Mouse (Mus musculus) neural tube, embryonic 12.5 days (tissue): ENCODE measurements at regions not wholly inside any gene's neighbourhood (a gene's known extent, or its start where the extent isn't known, plus 50 kb on each side); places are given as distances from the start of the nearest gene placed in this dataset.

Experiments
- ATAC-seq: fragments of 200-750 bp; cut with Nextera tagmentation; 2 replicates; pipeline ENCODE4 v1.8.0; 2017; ENCODE audit warnings: low read depth, mild to moderate bottlenecking, moderate TSS enrichment, moderate library complexity; ENCODE audit not compliant: low FRiP score
- H3K27ac ChIP-seq: fragments of 300-500 bp; sonication (generic); 2 replicates; pipeline ENCODE4 v1.5.1; 2016
- H3K27me3 ChIP-seq: fragments of 300-500 bp; sonication (generic); replicated peaks from 2 replicates; pipeline ENCODE4 v1.6.1; 2016; ENCODE audit warnings: mild to moderate bottlenecking
- H3K36me3 ChIP-seq: fragments of 300-500 bp; sonication (generic); 2 replicates; pipeline ENCODE4 v1.6.1; 2016; ENCODE audit warnings: mild to moderate bottlenecking
- H3K4me1 ChIP-seq: fragments of 300-500 bp; sonication (generic); 2 replicates; pipeline ENCODE4 v1.6.1; 2016
- H3K4me2 ChIP-seq: fragments of 300-500 bp; sonication (generic); replicated peaks from 2 replicates; pipeline ENCODE4 v1.6.1; 2016; ENCODE audit warnings: mild to moderate bottlenecking
- H3K4me3 ChIP-seq: fragments of 300-500 bp; sonication (generic); 2 replicates; pipeline ENCODE4 v1.5.1; 2016
- H3K9ac ChIP-seq: fragments of 300-500 bp; sonication (generic); 2 replicates; pipeline ENCODE4 v1.6.1; 2016; ENCODE audit warnings: mild to moderate bottlenecking
- H3K9me3 ChIP-seq: fragments of 300-500 bp; sonication (generic); 2 replicates; pipeline ENCODE4 v1.6.1; 2016; ENCODE audit warnings: mild to moderate bottlenecking
- WGBS: fragments of 180-500 bp; shearing (Covaris S2); methylation state at CpG from one replicate; pipeline ENCODE4 v1.1.7; 2016; 5-methylcytosine and 5-hydroxymethylcytosine counted together

GRCm38 (mm10) chr12:107708812-107709211 is 220.4 kb downstream of the 3110018I06Rik start:
- Histone ChIP-seq H3K36me3 (no peaks in the 10 kb centered on the region), H3K4me1 (0 out of 2 replicates have a peak, but pooled peaks cover 6% of the 10 kb centered on the region), H3K27ac (no peak overlapping the region), H3K27me3 (no peaks in the 10 kb centered on the region), H3K4me3 (no peak overlapping the region), H3K9ac (no peak overlapping the region), H3K4me2 (no peak overlapping the region), H3K9me3 (peaks cover 8% of the 10 kb centered on the region; the same call in 1 of the 2 replicates)
- no peak for ATAC-seq
- 88% methylated on average over 6 of the region's 6 CpGs for WGBS

- Histone ChIP-seq H3K4me1 (0 out of 2 replicates have a peak, but pooled peaks cover 6% of the 10 kb centered on the region), H3K4me3 (no peak overlapping the region), H3K9me3 (peaks cover 8% of the 10 kb centered on the region; the same call in 1 of the 2 replicates), H3K9ac (no peak overlapping the region), H3K4me2 (no peak overlapping the region), H3K27ac (no peak overlapping the region), H3K27me3 (no peaks in the 10 kb centered on the region), H3K36me3 (no peaks in the 10 kb centered on the region)
- ATAC-seq, result no peak
- 62% methylated on average over 7 of the region's 7 CpGs for WGBS
These were observed 222.6 kb downstream of the 3110018I06Rik start for GRCm38 (mm10) chr12:107711017-107711416.

- H3K27ac ChIP-seq, result no peak overlapping the region
- 0 out of 2 replicates have a peak, but pooled peaks cover 6% of the 10 kb centered on the region for H3K4me1 ChIP-seq
- peaks cover 8% of the 10 kb centered on the region; the same call in 1 of the 2 replicates for H3K9me3 ChIP-seq
- no peaks in the 10 kb centered on the region for H3K27me3 ChIP-seq
- H3K4me2 ChIP-seq, result no peak overlapping the region
- WGBS, result 49% methylated on average over 3 of the region's 3 CpGs
- H3K36me3 ChIP-seq, result no peaks in the 10 kb centered on the region
- ATAC-seq, result no peak
- no peak overlapping the region for H3K9ac ChIP-seq
- H3K4me3 ChIP-seq, result no peak overlapping the region
These were observed 223.2 kb downstream of the 3110018I06Rik start for GRCm38 (mm10) chr12:107711675-107712074.

- H3K4me1 ChIP-seq, result 0 out of 2 replicates have a peak, but pooled peaks cover 6% of the 10 kb centered on the region
- no peak overlapping the region for H3K9ac ChIP-seq
- no peak overlapping the region for H3K4me2 ChIP-seq
- H3K9me3 ChIP-seq, result no peaks in the 10 kb centered on the region
- H3K27ac ChIP-seq, result no peak overlapping the region
- WGBS, result 56% methylated on average over 14 of the region's 14 CpGs
- H3K27me3 ChIP-seq, result no peaks in the 10 kb centered on the region
- no peaks in the 10 kb centered on the region for H3K36me3 ChIP-seq
- H3K4me3 ChIP-seq, result no peak overlapping the region
- ATAC-seq, result no peak
These were observed 224.8 kb downstream of the 3110018I06Rik start for GRCm38 (mm10) chr12:107713191-107713590.

DNA sequence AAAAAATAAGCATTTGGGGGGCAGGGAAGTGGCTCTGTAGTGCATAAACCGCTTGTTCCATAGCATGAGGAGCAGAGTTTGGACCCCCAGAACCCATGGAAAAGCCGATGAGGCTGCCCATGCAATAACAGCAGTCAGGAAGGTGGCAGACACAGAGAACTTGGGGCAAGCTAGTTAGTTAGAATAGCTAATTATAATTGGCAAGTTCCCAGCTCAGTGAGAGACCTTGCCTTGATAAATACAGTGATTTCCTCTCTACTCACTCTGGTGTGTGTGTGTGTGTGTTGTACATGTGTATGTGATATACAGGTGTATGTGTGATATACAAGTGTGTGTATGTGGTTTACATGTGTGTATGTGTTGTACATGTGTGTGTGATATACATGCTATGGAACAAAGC is 226.4 kb downstream of the 3110018I06Rik start:
- no peaks in the 10 kb centered on the region for H3K27me3 ChIP-seq
- WGBS, result 86% methylated on average over 2 of the region's 2 CpGs
- no peak overlapping the region for H3K4me3 ChIP-seq
- no peaks in the 10 kb centered on the region for H3K36me3 ChIP-seq
- H3K4me1 ChIP-seq, result 0 out of 2 replicates have a peak, but pooled peaks cover 6% of the 10 kb centered on the region
- H3K4me2 ChIP-seq, result no peak overlapping the region
- H3K9ac ChIP-seq, result no peak overlapping the region
- H3K27ac ChIP-seq, result no peak overlapping the region
- no peaks in the 10 kb centered on the region for H3K9me3 ChIP-seq
- no peak for ATAC-seq

DNA sequence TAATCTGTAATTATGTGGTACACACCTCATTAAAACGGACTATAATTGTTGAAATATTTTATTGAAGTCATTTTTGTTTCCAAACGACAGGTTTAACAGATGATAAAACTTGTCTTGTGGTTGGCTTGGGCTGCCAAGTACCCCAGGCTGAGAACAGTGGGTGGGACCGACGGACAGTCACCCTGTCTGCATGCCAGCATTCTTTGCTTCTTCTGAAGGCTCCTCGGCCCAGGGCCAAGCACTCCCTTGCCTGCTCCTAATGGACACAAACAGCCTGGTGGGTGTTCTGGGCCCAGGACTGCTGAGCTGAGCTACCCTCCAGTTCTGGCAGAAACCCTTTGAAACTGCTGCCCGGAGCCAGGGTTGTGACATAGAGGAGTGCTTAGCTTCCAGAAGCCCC is 227.4 kb downstream of the 3110018I06Rik start:
- H3K4me1 ChIP-seq, result 0 out of 2 replicates have a peak, but pooled peaks cover 6% of the 10 kb centered on the region
- H3K9ac ChIP-seq, result no peak overlapping the region
- no peaks in the 10 kb centered on the region for H3K9me3 ChIP-seq
- H3K4me2 ChIP-seq, result no peak overlapping the region
- no peak for ATAC-seq
- WGBS, result 79% methylated on average over 6 of the region's 6 CpGs
- no peaks in the 10 kb centered on the region for H3K36me3 ChIP-seq
- no peak overlapping the region for H3K27ac ChIP-seq
- no peak overlapping the region for H3K4me3 ChIP-seq
- H3K27me3 ChIP-seq, result no peaks in the 10 kb centered on the region

DNA sequence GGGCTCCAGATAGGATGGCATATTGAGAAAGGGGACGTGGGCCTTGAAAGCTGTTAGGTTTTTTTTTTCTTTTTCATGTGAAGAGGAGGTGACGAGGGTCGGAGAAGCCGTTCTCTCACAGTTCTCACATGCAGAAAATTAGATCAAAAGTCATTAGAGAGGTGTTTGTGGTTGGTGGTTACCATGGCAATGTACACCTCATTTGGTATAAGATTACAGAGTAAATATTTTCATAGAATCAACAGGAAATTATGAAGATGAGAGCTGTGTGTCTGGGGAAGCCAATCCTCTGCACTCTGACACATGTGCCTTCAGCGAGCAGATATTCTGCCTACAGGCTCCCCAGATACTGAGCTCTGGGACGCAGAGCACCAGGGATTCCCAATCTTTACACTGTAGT is 232.5 kb downstream of the 3110018I06Rik start:
- Histone ChIP-seq H3K4me2 (no peak overlapping the region), H3K36me3 (no peaks in the 10 kb centered on the region), H3K9me3 (no peaks in the 10 kb centered on the region), H3K4me3 (no peak overlapping the region), H3K9ac (no peak overlapping the region), H3K4me1 (peaks cover 10% of the 10 kb centered on the region; the same call in 1 of the 2 replicates), H3K27me3 (no peaks in the 10 kb centered on the region), H3K27ac (no peak overlapping the region)
- ATAC-seq, result no peak
- WGBS, result 89% methylated on average over 6 of the region's 6 CpGs

DNA sequence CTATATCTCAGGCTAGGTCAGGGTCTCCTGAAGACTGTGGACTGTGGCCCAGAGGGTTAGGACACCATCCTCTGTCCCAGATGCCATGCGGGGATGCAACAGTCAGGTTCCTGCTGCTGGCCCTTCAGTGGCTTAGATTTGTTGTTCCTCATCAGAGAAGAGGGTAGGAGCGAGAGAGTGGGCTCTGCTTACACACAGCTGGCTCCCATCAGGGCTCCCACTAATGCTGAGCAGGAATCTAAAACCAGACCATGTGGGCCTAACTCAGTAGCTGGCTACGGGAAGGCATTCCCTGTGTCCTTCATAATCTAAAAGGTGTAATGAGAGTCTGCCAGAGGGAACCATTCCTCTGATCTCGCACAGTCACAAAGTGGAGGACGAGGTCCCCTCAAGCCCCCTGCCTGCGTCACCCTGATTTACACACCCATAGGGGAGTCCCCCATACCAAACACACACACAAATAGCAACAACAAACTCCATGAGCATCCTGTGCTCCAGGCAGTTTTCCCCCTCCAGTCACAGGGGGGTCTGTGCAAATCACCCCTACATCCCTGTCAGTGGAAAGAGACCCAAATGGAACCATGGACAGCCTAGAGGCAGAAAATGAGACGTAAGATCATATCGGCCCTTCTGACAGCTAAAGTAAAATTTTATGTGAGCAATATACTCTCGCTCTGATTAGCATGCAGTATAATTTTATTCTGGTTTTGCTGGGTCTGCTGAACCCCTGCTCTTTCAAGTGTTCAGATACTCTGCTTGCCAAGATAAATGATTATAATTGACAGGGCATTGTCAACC is 234.8 kb downstream of the 3110018I06Rik start:
- 72% methylated on average over 9 of the region's 9 CpGs for WGBS
- no peak overlapping the region for H3K9ac ChIP-seq
- H3K36me3 ChIP-seq, result no peaks in the 10 kb centered on the region
- H3K4me2 ChIP-seq, result no peak overlapping the region
- no peaks in the 10 kb centered on the region for H3K27me3 ChIP-seq
- H3K4me1 ChIP-seq, result peaks cover 10% of the 10 kb centered on the region; the same call in 1 of the 2 replicates
- H3K9me3 ChIP-seq, result no peaks in the 10 kb centered on the region
- H3K4me3 ChIP-seq, result no peak overlapping the region
- no peak overlapping the region for H3K27ac ChIP-seq
- no peak for ATAC-seq

DNA sequence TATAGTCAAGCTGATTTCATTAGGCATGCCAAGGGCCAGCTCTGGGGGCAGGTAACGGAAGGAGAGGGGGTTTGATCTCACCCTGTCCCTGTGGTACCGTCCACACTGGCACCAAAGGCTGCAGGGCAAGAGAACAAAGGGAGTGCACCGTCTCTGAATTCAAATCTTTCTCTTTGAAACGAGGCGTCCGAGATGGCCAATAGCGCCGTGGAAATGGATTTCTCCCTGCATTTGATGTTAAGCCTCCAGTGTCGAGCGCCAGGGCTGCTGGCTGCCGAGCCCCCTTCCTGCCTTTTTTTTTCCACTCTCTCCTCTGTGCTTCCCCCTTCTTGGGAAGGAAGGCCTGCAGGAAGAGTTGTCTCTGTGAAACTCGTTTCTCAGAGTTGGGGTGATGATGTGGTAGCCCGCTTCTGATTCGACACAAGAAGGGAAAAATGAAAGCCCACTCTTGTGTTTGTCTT is 235.5 kb downstream of the 3110018I06Rik start:
- H3K27me3 ChIP-seq, result no peaks in the 10 kb centered on the region
- 47% methylated on average over 14 of the region's 14 CpGs for WGBS
- no peak for ATAC-seq
- no peaks in the 10 kb centered on the region for H3K9me3 ChIP-seq
- no peak overlapping the region for H3K4me2 ChIP-seq
- H3K4me1 ChIP-seq, result peaks cover 10% of the 10 kb centered on the region; the same call in 1 of the 2 replicates
- no peak overlapping the region for H3K9ac ChIP-seq
- no peak overlapping the region for H3K4me3 ChIP-seq
- no peaks in the 10 kb centered on the region for H3K36me3 ChIP-seq
- H3K27ac ChIP-seq, result no peak overlapping the region

DNA sequence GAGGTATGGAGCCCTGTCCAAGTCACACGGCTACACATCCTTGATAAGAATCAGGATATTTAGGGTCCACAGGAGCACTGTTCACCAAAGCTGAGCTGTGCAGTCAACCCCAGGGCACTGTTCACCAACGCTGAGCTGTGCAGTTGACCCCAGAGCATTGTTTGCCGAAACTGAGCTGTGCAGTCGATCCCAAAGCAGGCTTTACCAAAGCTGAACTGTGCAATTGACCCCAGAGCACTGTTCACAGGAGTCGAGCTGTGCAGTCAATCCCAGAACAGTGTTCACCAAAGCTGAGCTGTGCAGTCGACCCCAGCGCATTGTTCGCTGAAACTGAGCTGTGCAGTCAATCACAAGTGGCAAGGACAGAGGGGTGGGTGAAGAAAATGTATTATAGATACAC is 236.0 kb downstream of the 3110018I06Rik start:
- ATAC-seq, result no peak
- no peaks in the 10 kb centered on the region for H3K36me3 ChIP-seq
- no peak overlapping the region for H3K4me2 ChIP-seq
- H3K4me3 ChIP-seq, result no peak overlapping the region
- no peak overlapping the region for H3K9ac ChIP-seq
- 47% methylated on average over 8 of the region's 8 CpGs for WGBS
- no peaks in the 10 kb centered on the region for H3K27me3 ChIP-seq
- H3K4me1 ChIP-seq, result peaks cover 10% of the 10 kb centered on the region; the same call in 1 of the 2 replicates
- no peaks in the 10 kb centered on the region for H3K9me3 ChIP-seq
- H3K27ac ChIP-seq, result no peak overlapping the region

DNA sequence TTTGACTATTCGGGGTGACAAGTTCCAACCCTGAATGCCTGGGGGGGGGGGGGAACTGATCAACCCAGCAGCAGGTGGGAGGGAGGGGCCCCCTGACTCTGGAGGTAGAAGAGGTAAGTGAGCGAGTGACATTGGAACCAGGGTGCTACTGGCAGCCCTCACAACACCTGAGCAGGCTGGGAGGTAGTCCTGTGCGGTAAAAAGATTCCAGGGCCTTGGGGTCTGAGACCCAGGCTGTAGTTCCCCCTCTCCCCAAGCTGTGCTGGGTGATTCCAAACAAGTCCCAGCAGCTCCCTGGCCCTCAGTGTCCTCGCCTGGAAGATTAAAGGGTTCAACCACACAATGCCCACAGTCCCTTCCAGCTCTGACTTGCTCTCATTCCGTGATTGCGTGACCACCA is 240.4 kb downstream of the 3110018I06Rik start:
- H3K9ac ChIP-seq, result no peak overlapping the region
- H3K4me3 ChIP-seq, result no peak overlapping the region
- WGBS, result 83% methylated on average over 6 of the region's 6 CpGs
- no peak for ATAC-seq
- H3K4me1 ChIP-seq, result peaks cover 5% of the 10 kb centered on the region; the same call in 1 of the 2 replicates
- H3K4me2 ChIP-seq, result no peak overlapping the region
- H3K27me3 ChIP-seq, result no peaks in the 10 kb centered on the region
- H3K27ac ChIP-seq, result no peak overlapping the region
- H3K36me3 ChIP-seq, result no peaks in the 10 kb centered on the region
- no peaks in the 10 kb centered on the region for H3K9me3 ChIP-seq

GRCm38 (mm10) chr12:107729301-107729700 is 240.9 kb downstream of the 3110018I06Rik start:
- Histone ChIP-seq H3K9me3 (no peaks in the 10 kb centered on the region), H3K27ac (no peak overlapping the region), H3K4me3 (no peak overlapping the region), H3K9ac (no peak overlapping the region), H3K27me3 (no peaks in the 10 kb centered on the region), H3K4me2 (no peak overlapping the region), H3K4me1 (peaks cover 4% of the 10 kb centered on the region; the same call in 1 of the 2 replicates), H3K36me3 (no peaks in the 10 kb centered on the region)
- ATAC-seq, result no peak
- 88% methylated on average over 11 of the region's 11 CpGs for WGBS
